Mouse (Mus musculus): ENCODE results near the gene Tent2.

Tent2 gene

DNA sequence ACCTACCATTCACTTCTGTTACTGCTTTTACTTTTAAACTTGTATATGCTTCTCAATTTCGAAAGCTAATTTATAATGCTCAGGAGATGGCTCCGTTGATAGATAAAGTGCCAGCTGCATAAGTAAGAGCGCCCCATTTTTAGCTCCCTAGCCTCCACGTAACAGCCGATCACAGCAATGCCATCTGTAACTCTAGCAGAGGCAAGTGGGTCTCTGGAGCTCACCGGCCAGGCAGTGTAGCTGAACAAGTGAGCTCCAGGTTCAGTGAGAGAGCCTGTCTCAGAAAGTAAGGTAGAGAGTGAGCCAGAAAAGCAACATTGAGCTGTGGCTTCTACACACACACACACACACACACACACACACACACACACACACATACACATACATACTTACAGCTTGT, 51.0 kb downstream of the Tent2 start:
- no peak for DNase-seq

DNA sequence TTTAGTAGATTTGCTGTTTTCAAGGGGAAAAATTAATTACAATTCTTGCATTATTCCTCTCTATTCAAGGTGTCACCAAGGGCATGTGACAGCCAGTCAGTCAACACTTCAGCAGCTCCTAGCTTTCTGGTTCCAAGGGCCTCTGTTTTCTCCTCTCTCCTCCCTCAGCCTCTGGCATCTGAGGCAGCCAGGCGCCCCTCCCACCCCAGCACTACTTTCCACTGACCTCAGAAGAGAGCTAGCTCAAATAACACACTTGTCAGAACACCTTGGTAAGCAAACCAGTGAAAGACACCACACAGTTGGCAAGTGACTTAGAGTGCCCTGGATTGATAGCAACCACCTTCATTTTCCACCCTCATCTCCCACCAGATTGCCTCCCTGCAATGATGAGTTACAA, 54.1 kb downstream of the Tent2 start:
- no peak for DNase-seq

- DNase-seq, result no peak
Observed at GRCm38 (mm10) chr13:93137098-93137497, 55.1 kb downstream of the Tent2 start.

DNA sequence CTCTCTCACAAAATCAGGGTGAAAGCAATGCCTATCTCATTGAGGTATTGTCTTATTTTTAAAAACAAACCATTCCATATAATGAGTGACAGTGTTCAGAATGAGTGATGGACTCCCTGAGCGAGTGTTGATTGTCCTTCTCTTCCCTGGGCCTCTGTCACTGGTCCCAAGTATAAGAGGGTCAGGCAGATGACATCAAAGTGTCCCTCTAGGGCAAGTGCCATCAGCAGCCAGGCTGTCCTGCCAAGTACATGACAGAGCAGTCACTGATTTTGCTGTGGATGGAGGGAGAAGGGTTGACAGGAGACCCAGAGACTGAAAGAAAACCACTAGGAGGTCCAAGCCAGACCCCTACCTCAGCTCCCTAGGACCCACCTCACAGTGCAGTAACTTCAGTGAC, 55.9 kb downstream of the Tent2 start:
- no peak for DNase-seq

- DNase-seq, result no peak
Observed at GRCm38 (mm10) chr13:93135501-93135900, 56.7 kb downstream of the Tent2 start.

DNA sequence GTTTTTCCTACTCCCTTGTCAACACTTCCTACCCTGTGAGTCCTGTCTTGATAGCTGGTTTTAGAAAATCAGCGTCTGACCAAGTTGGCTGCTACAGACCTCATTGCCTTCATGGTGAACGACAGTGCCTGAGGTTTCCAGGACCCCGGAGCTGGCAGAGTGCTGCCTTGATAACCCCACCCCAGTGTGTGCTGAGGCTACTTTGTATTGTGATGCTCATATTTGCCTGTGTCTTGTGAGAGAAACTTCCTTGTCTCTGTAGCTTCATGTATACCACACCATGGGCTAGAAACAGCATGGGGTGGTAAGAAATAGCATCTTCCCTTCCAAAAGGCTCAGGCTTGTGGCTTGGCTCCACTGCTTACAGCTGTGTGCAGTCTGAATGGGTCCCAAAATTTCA, 61.5 kb downstream of the Tent2 start:
- DNase-seq, result no peak

DNA sequence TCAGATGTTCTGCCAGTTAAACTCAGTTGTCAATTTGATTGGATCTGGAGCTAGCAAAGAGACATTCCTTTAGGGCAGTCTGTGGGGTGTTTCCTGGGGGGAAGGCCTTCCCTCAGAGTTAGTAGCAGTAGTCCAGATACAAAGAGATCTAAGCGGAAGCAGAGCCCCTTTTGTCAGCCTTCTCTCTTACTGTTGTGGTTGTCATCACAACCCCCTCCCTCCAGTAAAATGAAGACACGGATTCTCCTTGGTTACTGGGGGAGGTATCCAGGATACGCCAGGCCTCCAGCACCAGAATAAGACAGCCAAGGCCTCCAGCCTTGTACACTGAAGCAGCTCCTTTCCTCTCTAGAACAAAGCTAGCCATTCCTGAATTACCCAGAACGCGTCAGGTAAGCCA, 63.2 kb downstream of the Tent2 start:
- DNase-seq, result no peak

DNA sequence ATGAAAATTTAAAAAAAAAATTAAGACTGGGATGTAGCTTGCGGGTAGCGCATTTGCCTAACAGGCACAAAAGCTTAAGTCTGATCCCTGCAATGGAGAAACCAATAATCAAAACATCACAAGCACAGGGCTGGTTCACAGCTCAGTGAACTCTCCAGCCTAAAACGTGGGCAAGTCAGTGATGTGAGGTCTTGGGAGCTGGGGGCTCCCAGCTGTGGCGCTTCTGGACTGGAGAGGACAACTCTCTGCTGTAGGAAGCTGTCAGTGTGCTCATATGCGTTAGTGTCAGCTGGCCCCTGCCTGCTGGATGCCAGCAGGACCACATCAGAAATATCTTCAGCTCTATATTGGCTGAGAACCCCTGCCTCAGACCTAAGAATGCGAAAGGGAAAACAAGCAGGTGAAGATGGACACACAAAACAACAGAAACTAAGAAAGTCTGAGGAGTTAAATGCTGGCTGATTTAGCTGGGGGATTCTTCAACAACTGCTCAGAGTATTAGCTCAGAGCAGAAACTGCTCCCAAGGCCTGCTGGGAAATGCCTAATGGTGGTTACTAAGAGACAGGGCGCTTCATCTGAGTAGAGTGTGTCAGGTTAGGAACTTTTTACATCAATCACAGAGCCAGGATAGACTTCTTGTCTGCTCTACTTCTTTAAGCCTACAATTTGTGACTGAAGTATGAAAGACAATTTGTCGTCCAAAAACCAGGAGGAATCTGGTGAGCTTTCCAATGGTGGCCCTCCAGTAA, 63.9 kb downstream of the Tent2 start:
- no peak for DNase-seq

DNA sequence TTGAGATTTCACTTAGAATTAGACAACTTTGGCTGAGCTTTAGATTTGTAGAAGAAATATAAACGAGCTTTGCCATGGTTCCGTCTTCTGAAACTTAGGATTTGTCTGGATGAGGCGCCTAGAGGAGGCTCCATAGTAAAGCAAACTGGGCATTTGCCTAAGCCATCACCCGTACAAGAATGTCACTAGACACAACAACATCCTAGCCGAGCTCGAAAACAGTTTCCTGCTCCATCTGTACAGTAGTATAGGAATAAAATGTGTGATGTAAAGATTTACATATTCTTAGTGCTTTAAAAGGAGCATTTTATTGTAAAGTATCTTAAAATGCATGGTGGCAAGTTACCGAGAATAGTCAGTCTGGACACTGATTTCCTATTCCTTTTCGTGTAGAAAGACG, 69.9 kb downstream of the Tent2 start:
- DNase-seq, result no peak

DNA sequence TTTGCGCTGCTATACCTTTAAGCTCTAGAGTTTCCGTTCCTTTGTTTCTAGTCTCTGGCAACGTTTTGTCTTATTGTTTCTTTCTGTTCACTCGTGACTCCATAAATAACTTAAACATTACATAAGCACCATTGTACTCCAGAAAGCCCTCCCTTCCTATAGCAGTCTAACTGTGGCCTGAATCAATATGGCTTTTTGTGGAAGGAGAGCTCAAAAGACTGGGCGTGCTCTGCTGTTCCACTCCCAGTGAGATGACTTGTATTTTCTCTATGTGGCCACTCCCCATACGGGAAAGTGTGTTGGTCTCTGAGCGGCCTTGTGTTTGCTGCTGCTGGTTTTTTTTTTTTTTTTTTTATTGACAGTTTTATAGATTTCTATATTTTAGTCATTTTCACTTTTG, 74.9 kb downstream of the Tent2 start:
- DNase-seq, result no peak

DNA sequence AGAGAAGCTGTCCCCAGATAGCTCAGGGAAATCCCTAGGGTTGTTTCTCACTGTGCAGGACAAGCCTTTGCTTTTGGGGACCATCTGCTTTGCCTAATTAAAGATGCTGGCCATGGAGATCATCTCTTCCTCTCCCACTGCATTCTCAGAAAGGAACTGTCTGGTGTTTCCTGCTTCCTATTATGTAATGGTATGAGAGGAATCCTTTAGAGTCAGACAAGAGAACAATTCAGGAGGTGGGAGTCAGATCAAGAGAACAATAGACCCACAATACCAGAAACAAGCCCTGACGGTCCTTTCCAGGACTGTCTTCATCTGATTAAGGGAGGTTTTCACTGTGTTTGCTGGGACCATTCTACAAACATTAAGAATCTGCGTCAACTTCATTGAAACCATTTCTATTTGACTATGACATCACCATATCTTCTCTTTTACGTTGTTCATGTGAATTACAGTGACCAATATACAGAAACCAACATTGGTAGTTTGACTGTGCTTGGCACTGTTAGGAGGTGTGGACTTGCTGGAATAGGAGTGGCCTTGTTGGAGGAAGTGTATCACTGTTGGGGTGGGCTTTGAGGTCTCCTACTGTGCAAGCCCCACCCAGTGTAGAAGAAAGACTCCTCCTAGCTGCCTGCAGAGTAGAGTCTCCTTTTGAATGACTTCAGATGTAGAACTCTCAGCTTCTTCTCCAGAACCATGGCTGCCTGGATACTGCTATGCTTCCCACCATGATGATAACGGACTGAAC, 89.7 kb downstream of the Tent2 start:
- no peak for DNase-seq

GRCm38 (mm10) chr13:93098596-93098995, 93.6 kb downstream of the Tent2 start:
- no peak for DNase-seq

GRCm38 (mm10) chr13:93096643-93097042, 95.5 kb downstream of the Tent2 start:
- no peak for DNase-seq
